Mouse (Mus musculus) frontal cortex, adult (tissue): Measurements from ENCODE around the gene Vps45.
"Not testable (repeated sequence)": the region's sequence is repeated elsewhere in the genome, so short reads cannot be mapped to it uniquely, and the experiment has no call there.

ENCODE experiments used
- ATAC-seq: cut with Nextera tagmentation; 2 replicates; pipeline ENCODE4 v1.9.2; 2017; ENCODE audit warnings: mild to moderate bottlenecking, moderate library complexity, mixed read lengths; ENCODE audit not compliant: low TSS enrichment

The Vps45 gene

DNA sequence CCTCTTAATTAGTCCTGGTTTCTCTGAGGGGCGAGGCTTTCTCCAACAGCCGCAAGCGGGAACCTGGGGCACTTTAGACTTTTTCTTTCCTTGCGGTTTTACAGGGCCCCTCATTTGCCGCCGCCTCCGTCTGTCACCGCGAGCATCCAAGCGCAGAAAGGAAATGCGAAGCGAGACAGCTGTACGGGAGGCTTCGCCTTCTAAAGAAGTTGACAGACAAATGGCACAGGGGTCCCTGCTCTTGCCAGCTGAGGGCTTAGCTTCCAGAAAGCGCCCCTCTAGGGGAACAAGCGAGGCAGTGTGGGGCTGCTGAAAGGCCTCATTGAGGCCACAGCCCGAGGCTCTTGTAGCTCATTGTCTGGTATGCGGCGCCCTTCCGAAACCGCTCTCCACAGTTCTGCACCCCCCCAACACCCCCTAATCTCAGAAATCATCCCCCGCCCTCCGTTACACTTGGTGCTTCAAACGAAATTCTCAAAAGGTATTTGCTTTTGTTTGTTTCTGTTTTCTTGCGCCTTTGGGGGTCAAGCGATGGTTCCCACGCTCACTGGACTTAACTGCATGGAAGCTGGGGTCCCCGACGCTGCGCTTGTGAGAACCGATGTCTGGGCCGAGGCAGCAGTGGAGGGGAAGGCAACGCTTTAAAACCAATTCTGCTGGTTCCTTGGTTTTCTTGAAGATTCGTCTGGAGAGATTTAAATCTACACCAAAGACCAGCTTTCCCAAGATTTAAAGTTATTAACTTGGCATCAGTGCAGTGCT lies 85.2 kb downstream of the Vps45 start:
- ATAC-seq, result peak; percentile 47; the same call in 1 of the 2 replicates

- no peak for ATAC-seq
These were observed 85.9 kb downstream of the Vps45 start for GRCm38 (mm10) chr3:95972251-95972872.

DNA sequence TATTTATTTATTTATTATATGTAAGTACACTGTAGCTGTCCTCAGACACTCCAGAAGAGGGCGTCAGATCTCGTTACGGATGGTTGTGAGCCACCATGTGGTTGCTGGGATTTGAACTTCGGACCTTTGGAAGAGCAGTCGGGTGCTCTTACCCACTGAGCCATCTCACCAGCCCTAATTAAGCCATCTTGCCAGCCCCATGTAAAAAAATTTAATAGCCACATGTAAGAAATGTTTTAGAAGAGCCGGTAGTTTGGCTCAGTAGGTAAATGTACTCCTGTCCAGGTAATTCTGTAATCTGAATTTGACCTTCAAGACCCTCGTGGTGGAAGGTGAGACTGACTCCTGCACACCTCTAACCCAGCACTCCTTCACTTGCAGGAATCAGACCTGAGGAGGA lies 87.6 kb downstream of the Vps45 start:
- not testable (repeated sequence) for ATAC-seq

DNA sequence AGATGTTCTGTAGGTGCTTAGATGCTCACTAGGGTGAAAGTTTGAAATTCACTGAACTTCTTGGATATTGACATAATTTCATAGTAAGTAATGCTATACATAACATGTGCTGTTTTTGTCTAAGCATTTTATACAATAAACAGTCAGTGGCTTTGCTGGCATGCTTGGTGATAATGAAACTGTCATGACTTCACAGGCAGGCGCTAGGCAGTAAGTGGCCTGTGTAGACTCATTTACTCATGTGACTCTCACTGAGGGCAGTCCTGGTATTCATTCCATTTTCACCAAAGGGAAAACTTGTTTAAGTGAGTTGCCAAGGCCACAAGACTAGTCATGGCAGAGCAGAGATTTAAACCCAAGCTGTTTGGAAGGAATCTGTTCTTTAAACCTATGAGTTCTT lies 89.0 kb downstream of the Vps45 start:
- ATAC-seq, result no peak

DNA sequence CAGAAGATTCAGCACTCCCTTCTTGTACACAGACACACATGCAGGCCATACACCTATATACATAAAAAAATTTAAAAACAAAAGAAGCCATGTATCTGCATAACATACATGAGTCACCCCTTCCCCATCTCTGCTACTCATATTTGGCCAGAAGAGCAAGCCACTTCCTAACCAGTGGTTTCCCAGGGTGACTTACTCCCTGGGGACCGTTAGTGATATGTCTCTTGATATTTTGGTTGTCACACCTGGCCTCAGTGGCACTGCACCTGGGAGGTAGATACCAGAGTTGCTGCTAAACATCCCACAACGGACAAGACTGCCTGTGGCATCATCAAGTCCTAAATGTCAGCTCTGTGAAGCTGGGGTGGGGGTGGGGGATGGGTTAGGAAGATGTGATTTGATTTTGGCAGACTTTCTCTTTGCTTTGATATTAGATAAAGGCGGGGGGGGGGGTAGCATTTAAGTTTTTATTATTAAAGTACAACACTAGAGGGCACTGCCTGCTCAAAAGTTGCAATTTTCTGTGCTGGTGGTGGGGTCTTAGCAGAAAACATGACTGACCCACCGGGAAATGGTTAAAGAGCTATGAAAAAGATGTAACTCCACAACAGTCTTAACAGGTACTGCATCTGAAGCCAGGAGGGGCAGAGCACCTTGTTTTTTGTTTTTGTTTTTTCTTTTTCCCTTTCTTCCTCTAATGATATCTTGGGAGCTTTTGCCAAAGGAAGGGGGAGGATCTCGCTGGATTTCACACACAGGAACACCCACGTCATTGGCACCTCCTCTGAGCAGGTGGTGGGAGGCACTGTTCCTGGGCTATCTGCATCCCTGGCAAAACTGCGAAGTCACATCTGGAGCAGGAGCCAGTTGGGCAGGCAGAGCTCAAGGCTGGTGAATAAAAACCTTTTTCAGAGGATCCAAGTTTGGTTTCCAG lies 92.5 kb downstream of the Vps45 start:
- ATAC-seq, result peak; percentile 83

GRCm38 (mm10) chr3:95963681-95964080 lies 94.6 kb downstream of the Vps45 start:
- ATAC-seq, result no peak; the same call in 1 of the 2 replicates

- ATAC-seq, result no peak
These were observed 95.0 kb downstream of the Vps45 start for GRCm38 (mm10) chr3:95963230-95963629.

DNA sequence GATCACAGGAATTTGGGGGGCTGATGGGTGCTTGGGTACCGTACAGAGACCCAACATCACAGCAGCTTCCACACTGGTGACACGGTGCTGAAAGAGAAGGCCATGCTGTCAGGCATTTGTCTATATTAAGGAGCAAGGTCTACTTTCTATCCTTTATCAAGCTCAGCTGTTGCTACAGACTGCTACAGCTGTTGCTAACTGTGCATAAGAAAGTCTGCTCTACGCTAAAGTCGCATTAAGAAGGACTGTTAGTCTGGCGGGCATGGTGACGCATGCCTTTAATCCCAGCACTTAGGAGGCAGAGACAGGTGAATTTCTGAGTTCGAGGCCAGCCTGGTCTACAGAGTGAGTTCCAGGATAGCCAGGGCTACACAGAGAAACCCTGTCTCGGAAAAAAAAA lies 96.1 kb downstream of the Vps45 start:
- not testable (repeated sequence) for ATAC-seq

GRCm38 (mm10) chr3:95959807-95960206 lies 98.5 kb downstream of the Vps45 start:
- ATAC-seq, result no peak

DNA sequence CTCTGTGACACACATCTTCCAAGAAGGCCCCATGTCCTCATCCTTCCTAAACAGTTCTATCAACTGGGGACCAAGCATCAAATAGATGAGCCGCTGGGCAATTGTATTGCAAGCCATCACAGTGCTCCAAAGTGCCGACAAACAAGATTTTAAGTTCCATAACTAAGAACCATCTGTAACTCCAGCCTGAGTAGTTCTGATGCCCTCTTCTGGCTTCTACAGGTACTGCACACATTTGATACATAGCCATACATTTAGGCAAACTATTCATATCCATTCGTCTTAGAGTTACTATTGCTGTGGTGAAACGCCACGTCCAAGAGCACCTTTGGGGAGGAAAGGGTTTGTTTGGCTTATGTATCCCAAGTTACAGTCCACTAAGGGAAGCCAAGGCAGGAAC lies 99.2 kb downstream of the Vps45 start:
- ATAC-seq, result no peak

DNA sequence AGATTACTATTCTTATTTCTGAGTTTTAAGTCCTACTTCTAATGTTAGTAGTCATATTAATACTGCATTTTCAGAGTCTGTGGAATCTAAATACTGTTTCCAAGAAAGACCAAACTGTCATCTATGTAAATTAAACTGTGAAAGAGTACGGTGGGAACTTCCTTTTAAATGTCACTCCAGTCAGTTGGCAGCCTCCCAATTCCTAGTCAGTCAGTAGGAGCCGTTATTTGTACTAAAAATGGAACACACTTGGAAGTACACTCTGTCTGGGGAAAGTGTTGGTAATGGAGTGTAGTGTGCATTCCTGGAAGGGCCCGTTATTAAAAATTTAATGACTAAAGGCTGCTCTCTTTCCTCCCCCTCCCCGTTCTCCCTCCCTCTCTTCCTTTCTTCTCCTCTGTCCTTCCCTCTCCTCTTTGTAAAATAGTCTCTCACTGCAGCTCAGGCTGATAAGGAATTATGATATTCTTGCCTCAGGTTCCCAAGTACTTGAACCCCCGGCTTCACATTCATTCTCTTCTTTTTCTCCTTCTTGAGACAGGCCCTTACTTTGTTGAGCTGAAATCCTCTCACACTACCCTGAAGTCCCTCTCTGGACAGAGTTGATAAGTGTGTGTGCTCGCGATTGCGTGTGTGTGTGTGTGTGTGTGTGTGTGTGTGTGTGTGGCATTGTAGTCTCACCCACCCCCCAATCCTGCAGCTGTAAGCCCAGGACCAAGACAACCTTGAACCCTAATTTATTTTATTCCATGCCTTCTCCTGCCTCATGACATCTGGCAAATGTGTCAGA lies 100.7 kb downstream of the Vps45 start:
- ATAC-seq, result no peak; the same call in 1 of the 2 replicates

DNA sequence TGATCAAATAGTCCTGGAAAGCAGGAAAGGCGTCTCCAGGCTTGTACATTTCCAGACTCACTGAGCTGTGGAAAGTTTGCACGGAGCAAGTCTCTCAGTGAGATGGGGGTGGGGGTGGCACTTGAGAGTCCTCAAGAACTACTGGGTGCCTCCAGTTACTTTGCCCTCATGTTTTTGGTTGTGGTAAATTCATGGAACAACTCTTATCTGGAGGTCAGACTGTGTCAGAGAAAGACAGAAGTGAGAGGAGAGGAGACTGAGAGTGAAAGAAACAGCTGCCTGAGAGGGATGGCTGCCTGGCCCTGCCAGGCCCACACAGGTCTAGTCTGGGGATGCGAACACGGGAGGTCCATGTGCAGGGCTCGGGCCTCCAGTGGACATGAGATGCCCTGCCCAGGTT lies 102.9 kb downstream of the Vps45 start:
- ATAC-seq, result no peak

DNA sequence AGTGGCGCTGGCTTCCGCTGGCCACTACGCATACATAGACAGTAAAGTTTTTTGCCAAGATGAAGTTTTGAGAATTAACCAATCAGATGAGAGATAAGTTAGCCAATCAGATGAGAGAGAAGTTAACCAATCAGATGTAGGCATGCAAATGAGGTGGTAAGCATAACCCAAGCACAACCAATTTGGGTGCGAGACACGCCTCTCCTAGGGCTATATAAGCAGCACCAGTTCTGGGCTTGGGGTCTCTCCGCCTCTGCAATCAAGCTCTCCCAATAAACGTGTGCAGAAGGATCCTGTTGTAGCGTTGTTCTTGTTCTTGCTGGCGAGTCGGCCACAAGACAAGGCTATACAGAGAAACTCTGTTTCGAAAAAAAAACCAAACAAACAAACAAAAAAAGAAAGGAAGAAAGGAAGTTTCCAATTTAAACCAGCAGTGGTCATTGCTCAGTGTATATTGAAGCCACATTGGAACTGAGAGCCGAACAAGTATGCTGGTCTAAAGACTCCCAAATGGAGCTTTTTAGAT lies 103.6 kb downstream of the Vps45 start:
- ATAC-seq, result not testable (repeated sequence)

DNA sequence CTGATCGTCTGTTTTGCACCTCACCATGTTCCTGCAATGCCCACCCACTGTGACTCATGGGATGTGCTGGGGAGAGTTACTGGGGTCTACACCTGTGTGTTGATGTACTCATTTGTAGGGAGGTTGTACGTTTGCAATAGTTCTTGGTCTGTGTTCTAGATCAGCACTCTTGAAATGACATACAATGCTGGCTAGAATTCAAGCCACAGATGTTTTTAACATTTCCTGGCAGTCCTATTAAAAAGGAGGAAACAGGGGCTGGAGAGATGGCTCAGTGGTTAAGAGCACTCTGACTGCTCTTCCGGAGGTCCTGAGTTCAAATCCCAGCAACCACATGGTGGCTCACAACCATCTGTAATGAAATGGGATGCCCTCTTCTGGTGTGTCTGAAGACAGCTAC lies 104.7 kb downstream of the Vps45 start:
- ATAC-seq, result no peak

DNA sequence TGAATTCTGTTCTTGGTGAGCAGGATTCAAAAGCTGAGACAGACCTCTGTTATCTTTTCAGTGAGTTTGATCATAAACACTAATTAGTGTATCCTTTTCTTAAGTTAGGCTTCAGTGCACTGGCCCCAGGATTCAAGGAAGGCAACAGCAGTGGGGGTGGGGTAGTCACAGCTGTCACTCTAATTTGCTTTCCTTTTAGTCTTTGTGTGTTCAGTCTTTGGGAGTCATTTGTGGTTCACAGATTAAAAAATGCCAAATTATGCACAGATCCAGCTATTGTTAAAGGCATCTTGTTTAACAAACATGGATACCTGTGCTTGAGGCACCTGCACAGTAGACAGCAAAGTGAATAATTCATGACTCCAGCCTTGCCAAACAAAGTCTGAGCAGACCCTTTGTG lies 105.2 kb downstream of the Vps45 start:
- no peak for ATAC-seq

DNA sequence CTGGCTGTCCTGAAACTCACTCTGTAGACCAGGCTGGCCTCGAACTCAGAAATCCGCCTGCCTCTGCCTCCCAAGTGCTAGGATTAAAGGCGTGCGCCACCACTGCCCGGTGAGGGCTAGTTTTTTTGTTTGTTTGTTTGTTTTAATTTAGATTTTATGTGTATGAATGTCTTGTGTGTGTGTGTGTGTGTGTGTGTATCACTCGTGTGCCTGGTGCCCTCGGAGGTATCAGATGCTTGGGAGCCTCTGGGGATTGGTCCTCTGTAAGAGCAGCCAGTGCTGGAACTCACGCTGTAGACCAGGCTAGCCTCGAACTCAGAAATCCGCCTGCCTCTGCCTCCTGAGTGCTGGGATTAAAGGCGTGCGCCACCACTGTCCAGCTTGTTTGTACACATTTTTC lies 106.7 kb downstream of the Vps45 start:
- ATAC-seq, result not testable (repeated sequence)

DNA sequence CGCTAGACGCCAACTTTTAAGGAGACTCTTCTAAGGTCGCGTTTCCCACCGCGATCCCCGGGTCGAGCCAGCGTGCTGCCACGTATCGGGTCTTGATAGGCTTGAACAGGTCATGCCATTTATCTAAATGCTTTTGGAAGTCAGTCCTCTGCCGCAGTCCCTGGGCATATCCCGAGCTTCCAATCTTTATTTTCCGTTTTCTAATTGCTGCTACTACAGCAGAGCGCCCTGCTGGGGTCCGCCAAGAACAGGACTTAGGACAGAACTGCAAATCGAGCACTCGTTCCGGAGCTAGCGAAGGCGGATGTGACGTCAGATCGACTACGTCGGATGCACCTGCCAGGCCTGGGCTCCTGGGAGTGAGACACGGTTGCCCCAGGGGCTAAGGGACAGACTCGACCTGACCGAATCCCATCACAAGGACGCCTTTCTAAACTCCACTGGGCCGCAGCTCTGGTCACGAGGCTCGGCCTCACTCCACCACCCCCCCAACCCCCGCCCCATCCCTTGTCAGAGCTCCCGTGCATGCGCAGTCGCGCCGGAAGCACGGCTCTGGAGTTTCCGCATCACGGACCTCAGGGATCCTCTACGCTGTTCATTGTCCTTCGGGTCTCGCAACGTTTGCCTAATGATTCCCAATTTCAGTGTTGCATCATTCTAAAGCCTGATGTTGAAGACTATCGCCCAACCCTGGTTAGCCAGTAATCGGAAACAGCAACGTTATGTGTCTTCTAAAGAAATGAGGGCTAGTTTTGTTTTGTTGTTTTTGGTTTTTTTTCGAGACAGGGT lies 107.3 kb downstream of the Vps45 start:
- ATAC-seq, result peak; percentile 97
